Mouse (Mus musculus) thymus, postnatal 0 days (tissue): Measurements from ENCODE around the gene Fam221b. TPM values are rescaled to one million over a fixed set of nuclear protein-coding genes. Genes with fewer than 3 reads are reported as not detected.

Source experiments
- DNase-seq: peaks from one replicate; pipeline ENCODE4 v3.0.0-alpha.2; 2015; ENCODE audit warnings: low spot score
- polyA plus RNA-seq: library from polyadenylated mRNA; unstranded; fragments of >200 nt; fragmentation: Nextera tagmentation; extraction: Ambion mirVana; gene quantifications from 2 replicates; pipeline ENCODE4 v1.2.1, GENCODE M21; 2015

The Fam221b gene
- polyA plus RNA-seq, result 3.2 and 3.3 TPM in 2 replicates

GRCm38 (mm10) chr4:43668782-43669427 lies at the start of gene Fam221b, which contains the start of gene Tmem8b:
TSS of gene Fam221b (minus strand) at chr4:43669145.
TSS of gene Tmem8b (plus strand) at chr4:43668971.
- peak; percentile 83 for DNase-seq

- no peak for DNase-seq
Observed at GRCm38 (mm10) chr4:43713652-43714219, 44.8 kb upstream of the Fam221b start.

- peak; percentile 49 for DNase-seq
Observed at GRCm38 (mm10) chr4:43711821-43712220, 42.9 kb upstream of the Fam221b start.

- DNase-seq, result no peak
Observed at GRCm38 (mm10) chr4:43709869-43710268, 40.9 kb upstream of the Fam221b start, which contains the start of gene Olfr71. TSS of gene Olfr71 (minus strand) at chr4:43710255.

GRCm38 (mm10) chr4:43705991-43706390 lies 37.0 kb upstream of the Fam221b start:
- no peak for DNase-seq

GRCm38 (mm10) chr4:43703851-43704250 lies 34.9 kb upstream of the Fam221b start:
- DNase-seq, result no peak

GRCm38 (mm10) chr4:43703439-43703838 lies 34.5 kb upstream of the Fam221b start:
- no peak for DNase-seq

- no peak for DNase-seq
Observed at GRCm38 (mm10) chr4:43700707-43701106, 31.8 kb upstream of the Fam221b start, which contains the start of gene Olfr70. TSS of gene Olfr70 (minus strand) at chr4:43700807.

GRCm38 (mm10) chr4:43696561-43696960 lies 27.6 kb upstream of the Fam221b start:
- DNase-seq, result no peak

- DNase-seq, result no peak
Observed at GRCm38 (mm10) chr4:43695249-43695671, 26.3 kb upstream of the Fam221b start.

GRCm38 (mm10) chr4:43694439-43695248 lies 25.7 kb upstream of the Fam221b start:
- DNase-seq, result no peak

GRCm38 (mm10) chr4:43693806-43694241 lies 24.9 kb upstream of the Fam221b start:
- no peak for DNase-seq

GRCm38 (mm10) chr4:43691026-43691425 lies 22.1 kb upstream of the Fam221b start:
- no peak for DNase-seq

GRCm38 (mm10) chr4:43690021-43690420 lies 21.1 kb upstream of the Fam221b start:
- DNase-seq, result no peak

- DNase-seq, result no peak
Observed at GRCm38 (mm10) chr4:43679416-43680043, 10.6 kb upstream of the Fam221b start.

- no peak for DNase-seq
Observed at GRCm38 (mm10) chr4:43678541-43678940, 9.6 kb upstream of the Fam221b start.

GRCm38 (mm10) chr4:43675608-43676007 lies 6.7 kb upstream of the Fam221b start:
- DNase-seq, result no peak

- DNase-seq, result no peak
Observed at GRCm38 (mm10) chr4:43674974-43675373, 6.0 kb upstream of the Fam221b start.

- DNase-seq, result no peak
Observed at GRCm38 (mm10) chr4:43673703-43674102, 4.8 kb upstream of the Fam221b start.

GRCm38 (mm10) chr4:43672070-43672469 lies 3.1 kb upstream of the Fam221b start:
- DNase-seq, result peak; percentile 80

GRCm38 (mm10) chr4:43669428-43669794 lies 466 bp upstream of the Fam221b start:
- DNase-seq, result no peak
